Mouse (Mus musculus) olfactory bulb, adult 2 months (tissue): ENCODE results near the gene Scn4b.

Experiments
- CTCF ChIP-seq: fragments of 200-500 bp; IDR thresholded peaks from 2 replicates; pipeline ENCODE4 v1.5.1; 2012; ENCODE audit warnings: low read depth, mild to moderate bottlenecking, low read length, moderate library complexity; ENCODE audit not compliant: insufficient read depth
- POLR2A ChIP-seq: fragments of 200-500 bp; IDR thresholded peaks from 2 replicates; pipeline ENCODE4 v1.6.1; 2012; ENCODE audit warnings: mild to moderate bottlenecking, low read depth, low read length, moderate library complexity; ENCODE audit not compliant: insufficient read depth

- TF ChIP-seq CTCF (no peak), POLR2A (no peak)
Measured at GRCm38 (mm10) chr9:45115706-45116105, 22.5 kb upstream of the Scn4b start.
